Mouse (Mus musculus) heart, adult 2 months (tissue): ENCODE results near the gene Arrb1.

Experiments
- CTCF ChIP-seq: fragments of 200-600 bp; IDR thresholded peaks from 2 replicates; pipeline ENCODE4 v1.8.1; 2022; ENCODE audit warnings: antibody characterized with exemption, mild to moderate bottlenecking, moderate library complexity
- EP300 ChIP-seq: fragments of 200-500 bp; IDR thresholded peaks from 2 replicates; pipeline ENCODE4 v1.6.1; 2011; ENCODE audit warnings: low read depth, low read length, control low read depth; ENCODE audit not compliant: insufficient read depth
- POLR2A ChIP-seq: fragments of 200-500 bp; IDR thresholded peaks from 2 replicates; pipeline ENCODE4 v1.6.1; 2011; ENCODE audit warnings: mild to moderate bottlenecking, low read depth, low read length, control low read depth; ENCODE audit not compliant: insufficient read depth

DNA sequence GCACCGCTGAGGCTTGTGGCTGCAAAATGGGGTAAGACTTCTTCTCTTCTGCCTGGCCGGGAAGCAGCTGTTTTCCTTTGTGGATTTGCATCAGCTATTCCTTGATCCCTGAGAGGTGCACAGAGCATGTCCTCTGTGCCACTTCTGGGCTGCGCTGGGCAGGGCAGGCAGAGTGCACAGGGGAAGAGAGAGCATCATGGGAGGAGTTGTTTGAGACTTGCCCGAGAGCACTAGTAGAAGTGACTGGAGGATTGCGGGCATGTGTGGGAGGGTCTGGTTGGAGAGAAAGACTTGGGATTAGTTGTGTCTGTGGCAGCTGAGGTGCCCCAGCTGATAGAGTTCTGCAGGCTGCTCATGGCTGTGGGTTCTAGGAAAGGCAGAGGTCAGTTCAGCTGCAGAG is 35.4 kb downstream of the Arrb1 start:
- TF ChIP-seq CTCF (no peak), POLR2A (no peak), EP300 (no peak)
